ENCODE assay signal across 9 mouse cellular contexts in genomic region chr2:28621664-28622171, GRCm38 (mm10). TPM values are rescaled to one million over a fixed set of nuclear protein-coding genes. Genes with fewer than 3 reads are reported as not detected.
A peak's percentile ranks its signal among the peaks of the same experiment; 100 is the strongest.
DNase-seq lines count a peak whose midpoint lies in the region; ATAC-seq and TF ChIP-seq lines count a peak whose summit lies in the region.
"Had no signal": no experiment of that assay in that cellular context is flagged by ENCODE, and none has a peak within 500 bp of the region (broad histone marks: within the 10 kb centered on the region; RNA-seq: fewer than 3 reads in every experiment).

Gene Gfi1b, minus strand, starts transcription at chr2:28621982.

- no peak within 1 kb of the TSS for H3K4me3 ChIP-seq in hindbrain, embryonic 12.5 days
- no peak within 1 kb of the TSS for H3K4me3 ChIP-seq in hindbrain, embryonic 14.5 days (replicated peaks; ENCODE audit: low read length)
- H3K4me3 ChIP-seq in bone marrow, adult 2 months (replicated peaks; ENCODE audit: control insufficient read depth, low read depth, low read length): peak within 1 kb of the TSS; percentile 64
- peak within 1 kb of the TSS; percentile 24 for H3K4me3 ChIP-seq in limb, embryonic 10.5 days
- no peak within 1 kb of the TSS for H3K4me3 ChIP-seq in myocyte
- H3K4me3 ChIP-seq: embryonic facial prominence, embryonic 15.5 days had no signal

- no peak for DNase-seq in hindbrain, embryonic 14.5 days (ENCODE audit: low spot score)
- no peak for DNase-seq in limb, embryonic 10.5 days (ENCODE audit: low spot score)
- DNase-seq in urinary bladder, postnatal 4 days (ENCODE audit: low spot score in 2 of 2): no peak
- DNase-seq in cerebellum, adult 11-12 months: no peak
- no peak for DNase-seq in embryo, embryonic 11 days

- no peaks in the 10 kb centered on the region for H3K36me3 ChIP-seq in hindbrain, embryonic 12.5 days
- H3K36me3 ChIP-seq in hindbrain, embryonic 14.5 days (replicated peaks; ENCODE audit: control insufficient read depth, insufficient read depth): no peaks in the 10 kb centered on the region
- H3K36me3 ChIP-seq in limb, embryonic 10.5 days: no peaks in the 10 kb centered on the region
- H3K36me3 ChIP-seq in myocyte (ENCODE audit: control insufficient read depth, insufficient read depth): no peaks in the 10 kb centered on the region
- H3K36me3 ChIP-seq: embryonic facial prominence, embryonic 15.5 days had no signal

- WGBS in hindbrain, embryonic 12.5 days: 8% methylated on average over 16 of the region's 16 CpGs
- 8% methylated on average over 16 of the region's 16 CpGs for whole genome bisulfite sequencing in hindbrain, embryonic 14.5 days
- 2% methylated on average over 16 of the region's 16 CpGs for WGBS in bone marrow, adult 2 months
- WGBS in limb, embryonic 10.5 days: 8% methylated on average over 16 of the region's 16 CpGs

- no peak for ATAC-seq in hindbrain, embryonic 12.5 days (ENCODE audit: low FRiP score)
- ATAC-seq in hindbrain, embryonic 14.5 days (ENCODE audit: low FRiP score): no peak

- TF ChIP-seq POLR2A in bone marrow, adult 2 months (IDR thresholded peaks at IDR 0.05; ENCODE audit: borderline replicate concordance, control insufficient read depth, low read depth, low read length): peak; percentile 76
- TF ChIP-seq POLR2A in myocyte (IDR thresholded peaks at IDR 0.05; ENCODE audit: insufficient read length, low read depth): no peak

- no peak within 1 kb of the TSS for H3K9ac ChIP-seq in hindbrain, embryonic 12.5 days
- no peak within 1 kb of the TSS for H3K9ac ChIP-seq in hindbrain, embryonic 14.5 days
- H3K9ac ChIP-seq: embryonic facial prominence, embryonic 15.5 days had no signal

- no peak for TF ChIP-seq CTCF in bone marrow, adult 2 months (IDR thresholded peaks at IDR 0.05; ENCODE audit: control insufficient read depth, insufficient read depth, low read length)

- peaks cover 29% of the 10 kb centered on the region for H3K27me3 ChIP-seq in hindbrain, embryonic 12.5 days
- H3K27me3 ChIP-seq in hindbrain, embryonic 14.5 days (ENCODE audit: control insufficient read depth, insufficient read depth, low read length): peaks cover 24% of the 10 kb centered on the region
- H3K27me3 ChIP-seq in limb, embryonic 10.5 days (ENCODE audit: low read depth, poor library complexity, severe bottlenecking): peaks cover 41% of the 10 kb centered on the region
- peaks cover 31% of the 10 kb centered on the region for H3K27me3 ChIP-seq in myocyte (ENCODE audit: control insufficient read depth, insufficient read depth, insufficient read length)

- H3K27ac ChIP-seq in hindbrain, embryonic 12.5 days: no peak within 1 kb of the TSS
- no peak within 1 kb of the TSS for H3K27ac ChIP-seq in hindbrain, embryonic 14.5 days
- H3K27ac ChIP-seq in bone marrow, adult 2 months (ENCODE audit: control insufficient read depth, insufficient read depth, low read depth, low read length, poor library complexity): peak within 1 kb of the TSS; percentile 74
- no peak within 1 kb of the TSS for H3K27ac ChIP-seq in limb, embryonic 10.5 days
- H3K27ac ChIP-seq: embryonic facial prominence, embryonic 15.5 days had no signal

- H3K9me3 ChIP-seq in hindbrain, embryonic 12.5 days (replicated peaks): no peaks in the 10 kb centered on the region
- H3K9me3 ChIP-seq in hindbrain, embryonic 14.5 days (ENCODE audit: control insufficient read depth, low read length): no peaks in the 10 kb centered on the region
- H3K9me3 ChIP-seq in limb, embryonic 10.5 days (replicated peaks): no peaks in the 10 kb centered on the region
- H3K9me3 ChIP-seq: embryonic facial prominence, embryonic 15.5 days had no signal

- no peaks in the 10 kb centered on the region for H3K79me2 ChIP-seq in myocyte (ENCODE audit: control insufficient read depth, insufficient read depth)

- no peak within 1 kb of the TSS for H3ac ChIP-seq in myocyte (ENCODE audit: control insufficient read depth, insufficient read length)

- H3K4me1 ChIP-seq in hindbrain, embryonic 12.5 days: peaks cover 6% of the 10 kb centered on the region; the same call in 1 of the 2 replicates
- H3K4me1 ChIP-seq in hindbrain, embryonic 14.5 days (replicated peaks; ENCODE audit: control insufficient read depth, insufficient read depth, low read length): no peaks in the 10 kb centered on the region
- H3K4me1 ChIP-seq in bone marrow, adult 2 months (ENCODE audit: control insufficient read depth, insufficient read depth, low read length): peaks cover 4% of the 10 kb centered on the region; the same call in 1 of the 2 replicates
- 0 out of 2 replicates have a peak, but pooled peaks cover 7% of the 10 kb centered on the region for H3K4me1 ChIP-seq in limb, embryonic 10.5 days
- H3K4me1 ChIP-seq: embryonic facial prominence, embryonic 15.5 days had no signal

- peak within 1 kb of the TSS; percentile 27 for H3K4me2 ChIP-seq in hindbrain, embryonic 12.5 days (replicated peaks)
- no peak within 1 kb of the TSS for H3K4me2 ChIP-seq in hindbrain, embryonic 14.5 days (replicated peaks)
- no peak within 1 kb of the TSS for H3K4me2 ChIP-seq in myocyte (ENCODE audit: low read depth)
- H3K4me2 ChIP-seq: embryonic facial prominence, embryonic 15.5 days had no signal

TF ChIP-seq in myocyte, 11 proteins besides CTCF, POLR2A, EP300 and RAD21:
- TF ChIP-seq REST (IDR thresholded peaks at IDR 0.05; ENCODE audit: insufficient read depth, insufficient read length) (peak; percentile 49), USF1 (IDR thresholded peaks at IDR 0.05; ENCODE audit: low read depth) (no peak)

RNA-seq across cellular contexts. Expression of gene Gfi1b, which starts in this region (rescaled TPM):
- 1.2 and 1.3 TPM in 2 replicates for polyA plus RNA-seq in hindbrain, embryonic 12.5 days (2016; fragmentation: Nextera tagmentation; extraction: Ambion mirVana)
- not detected in 2 replicates for polyA plus RNA-seq in hindbrain, embryonic 14.5 days (2014; fragmentation: Nextera tagmentation; extraction: Ambion mirVana)
- 62.0 and 66.9 TPM in 2 replicates for polyA plus RNA-seq in bone marrow, adult 2 months (2011; ENCODE audit: insufficient read depth, insufficient read length, low replicate concordance, missing spikeins)
- 3.5 and 4.2 TPM in 2 replicates for polyA plus RNA-seq in limb, embryonic 10.5 days (2016; fragmentation: Nextera tagmentation; extraction: Ambion mirVana)
- not detected for polyA plus RNA-seq in myocyte (2012; fragmentation: generic; extraction: Trizol)
- polyA plus RNA-seq: embryonic facial prominence, embryonic 15.5 days had no signal

Comparison
In these comparisons a context has a peak if more than half of its experiments do, and no peak if none do; other contexts are left out.
1. RNA of gene Gfi1b (polyA plus RNA-seq): 62.0 to 66.9 TPM in bone marrow, adult 2 months; 3.5 to 4.2 TPM in limb, embryonic 10.5 days, 1.2 to 1.3 TPM in hindbrain, embryonic 12.5 days, not detected in hindbrain, embryonic 14.5 days and not detected in myocyte (single experiment); every median in the first group is over 10 times any median in the second.
2. H3K4me3 ChIP-seq: peak in bone marrow, adult 2 months (single experiment) and limb, embryonic 10.5 days (single experiment); none in hindbrain, embryonic 12.5 days (single experiment), hindbrain, embryonic 14.5 days (single experiment) and myocyte (single experiment).